Mouse (Mus musculus) ovary, postnatal 10 days (tissue): ENCODE data around the gene Tgm2.
A peak's percentile ranks its signal among the peaks of the same experiment; 100 is the strongest.

ENCODE experiments used
- DNase-seq: peaks from one replicate; pipeline ENCODE4 v3.0.0; 2022; ENCODE audit warnings: low spot score

Gene Tgm2

DNA sequence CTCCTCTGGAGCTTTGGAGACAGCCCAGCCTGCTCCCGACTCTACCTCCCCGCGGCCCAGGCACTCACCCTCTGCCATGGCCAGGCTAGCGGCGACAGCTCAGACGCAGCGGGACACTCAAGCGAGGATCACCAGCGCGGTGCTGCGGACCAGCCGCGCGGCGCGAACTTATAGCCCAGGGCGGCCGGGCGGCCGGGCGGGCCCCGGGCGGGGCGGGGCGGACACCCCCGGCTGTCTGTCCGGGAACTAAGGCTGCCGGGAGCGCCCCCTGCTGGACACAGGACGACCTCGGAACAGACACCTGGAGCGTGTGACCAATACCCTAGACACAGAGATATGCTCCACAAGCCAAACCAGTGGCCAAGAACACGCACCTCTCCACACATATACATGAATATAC lies at the start of gene Tgm2:
Gene Tgm2, minus strand, starts transcription at position 214 of the 400 bp plus-strand sequence.
- DNase-seq, result peak; percentile 91

DNA sequence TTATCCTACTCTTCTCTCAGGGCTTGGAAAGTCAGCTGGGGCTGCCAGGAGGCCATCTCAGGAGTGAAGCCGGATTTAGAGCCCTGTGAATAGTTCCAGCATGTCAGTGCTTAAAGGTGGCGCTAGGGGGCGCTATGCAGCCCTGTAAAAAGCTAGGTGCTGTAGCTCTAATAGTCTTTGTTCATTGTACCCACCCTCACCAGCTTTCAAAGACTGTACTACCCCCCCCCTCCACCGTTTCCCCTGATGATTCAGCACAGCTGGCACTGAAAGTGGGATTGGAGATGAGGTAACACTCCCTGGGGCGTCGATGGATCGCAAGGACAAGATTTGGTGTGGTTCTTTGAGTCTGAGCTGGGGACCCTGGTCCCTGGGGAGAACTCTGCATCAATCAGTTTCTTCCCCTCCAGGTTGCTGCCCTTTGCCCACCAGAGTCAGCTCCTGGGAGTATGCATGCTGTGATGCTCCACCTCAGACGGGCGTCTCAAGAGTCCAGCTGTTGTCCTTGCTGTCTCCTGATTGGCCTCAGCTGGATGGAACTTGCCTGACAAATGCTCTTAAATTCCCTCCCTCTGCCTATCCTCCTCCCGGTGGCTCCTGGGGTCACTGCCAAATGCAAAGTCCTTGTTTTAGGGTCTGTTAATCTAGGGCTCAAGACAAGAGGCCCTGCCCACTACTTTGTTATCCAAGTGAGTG lies 48.9 kb upstream of the Tgm2 start:
- DNase-seq, result no peak

DNA sequence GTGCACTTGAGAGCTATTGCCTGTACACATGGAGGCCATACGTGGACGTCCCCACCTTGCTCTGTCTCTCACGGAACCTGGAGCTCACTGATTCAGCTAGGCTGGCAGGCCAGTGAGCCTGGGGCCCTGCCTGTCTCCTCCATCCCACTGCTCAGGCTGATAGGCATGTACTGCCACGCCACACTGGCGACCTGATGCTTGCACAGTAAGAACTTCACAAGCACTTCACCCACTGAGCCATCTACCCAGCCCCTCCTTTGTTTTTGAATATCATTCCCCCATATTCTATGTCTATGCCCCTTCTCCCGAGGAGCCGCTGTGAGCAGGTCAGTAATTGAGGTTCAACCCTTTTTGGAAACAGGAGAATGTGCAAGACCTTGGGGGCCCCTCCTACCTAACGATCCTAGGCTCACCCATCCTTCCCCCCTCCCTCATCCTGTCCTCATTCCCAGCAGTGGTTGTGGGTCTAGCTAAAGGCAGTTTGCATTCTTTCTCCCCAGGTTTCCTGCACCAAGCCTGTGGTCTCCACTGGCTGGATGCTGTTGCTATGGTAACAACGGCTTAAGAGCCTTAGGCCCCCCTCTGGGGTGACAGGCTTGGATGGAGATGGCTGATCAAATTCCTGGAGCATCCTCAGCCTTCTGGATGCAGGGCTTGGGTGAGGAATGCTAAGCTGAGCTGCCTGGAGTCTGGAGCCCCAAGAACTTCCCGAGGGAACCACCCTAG lies 47.5 kb upstream of the Tgm2 start:
- DNase-seq, result no peak

DNA sequence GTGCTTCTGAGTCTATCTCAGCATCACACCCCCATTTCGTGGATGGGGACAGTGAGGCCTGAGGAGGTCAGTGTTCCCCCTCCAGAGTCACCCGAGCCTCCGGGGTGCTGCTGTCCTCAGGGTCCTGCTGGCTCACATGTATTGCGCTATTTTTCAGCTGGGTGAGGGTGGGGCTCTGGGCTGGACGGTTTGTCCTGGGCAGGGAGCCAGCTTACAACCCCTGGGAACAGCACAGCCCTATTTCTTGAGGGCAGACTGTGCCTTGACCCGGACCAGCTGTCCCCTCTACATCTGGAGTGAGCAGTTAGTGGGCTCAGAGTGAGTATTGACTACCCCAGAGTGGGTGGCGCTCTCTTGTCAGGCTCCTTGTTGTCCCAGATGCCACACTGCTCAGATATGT lies 44.9 kb upstream of the Tgm2 start:
- no peak for DNase-seq

DNA sequence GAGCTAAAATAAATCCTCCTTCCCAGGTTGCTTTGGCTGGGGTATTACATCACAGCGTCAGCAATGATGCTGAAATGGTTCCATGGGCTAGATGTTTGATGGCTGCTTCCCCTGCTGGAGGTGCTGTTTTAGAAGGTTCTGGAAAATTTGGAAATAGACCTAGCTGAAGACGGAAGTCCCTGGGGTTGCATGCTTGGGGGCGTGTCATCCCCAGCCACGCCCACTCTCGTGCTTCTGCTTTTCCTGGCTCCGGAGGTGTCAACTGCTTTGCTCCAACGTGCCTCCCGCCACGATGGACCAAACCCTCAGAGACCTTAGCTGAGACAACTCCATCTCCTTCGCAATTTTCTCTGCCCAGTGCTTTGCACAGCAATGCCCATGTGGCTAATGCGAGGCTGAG lies 43.2 kb upstream of the Tgm2 start:
- DNase-seq, result no peak

DNA sequence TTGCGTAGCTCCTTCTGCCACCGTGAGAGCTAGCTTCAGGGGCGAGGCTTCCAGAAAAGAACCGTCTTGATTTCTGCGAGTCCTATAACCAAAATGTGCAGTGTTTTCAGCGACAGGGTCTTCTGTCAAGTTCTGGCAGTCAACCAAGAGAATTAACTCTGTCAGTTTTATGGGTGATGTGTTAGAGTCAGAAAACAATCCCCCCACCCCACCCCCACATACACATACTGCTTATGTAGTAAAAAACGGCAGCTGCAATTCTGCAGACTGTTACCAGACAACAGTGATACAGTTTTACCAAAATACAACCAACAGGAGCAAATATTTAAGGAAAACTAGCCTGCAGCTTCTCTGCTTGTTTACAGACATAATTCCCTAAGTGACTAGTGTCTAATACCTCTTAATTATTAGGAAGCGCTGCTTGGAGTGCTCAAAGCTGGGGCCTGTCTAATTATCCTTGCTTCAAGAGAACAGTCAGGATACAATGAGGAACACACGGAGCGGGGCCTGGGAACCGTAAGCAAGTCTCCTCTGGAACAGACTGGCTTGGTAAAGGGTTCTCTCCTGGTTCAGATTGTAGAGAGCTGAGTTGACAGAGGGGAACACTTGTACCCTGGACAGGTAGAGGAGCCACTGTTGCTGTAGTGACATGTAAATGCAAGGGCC lies 40.1 kb upstream of the Tgm2 start:
- no peak for DNase-seq

DNA sequence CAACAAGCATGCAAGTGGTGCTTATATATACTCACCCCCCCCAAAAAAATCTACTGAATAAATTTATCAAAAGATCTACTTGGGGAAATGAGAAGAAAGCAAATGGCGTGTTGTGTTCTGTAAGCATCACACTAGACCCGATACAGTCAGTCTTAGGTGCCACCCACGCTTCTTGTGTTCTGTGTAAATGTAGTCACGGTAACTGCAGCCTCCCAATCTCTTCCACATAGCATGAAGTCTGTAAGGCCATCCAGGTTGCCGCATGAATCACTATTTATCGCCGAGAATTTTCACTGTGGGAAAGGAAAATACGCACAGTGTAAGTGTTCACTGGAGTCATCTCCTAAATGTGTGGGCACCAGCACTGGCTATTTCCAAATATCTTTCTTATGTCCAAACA lies 37.0 kb upstream of the Tgm2 start:
- DNase-seq, result no peak

DNA sequence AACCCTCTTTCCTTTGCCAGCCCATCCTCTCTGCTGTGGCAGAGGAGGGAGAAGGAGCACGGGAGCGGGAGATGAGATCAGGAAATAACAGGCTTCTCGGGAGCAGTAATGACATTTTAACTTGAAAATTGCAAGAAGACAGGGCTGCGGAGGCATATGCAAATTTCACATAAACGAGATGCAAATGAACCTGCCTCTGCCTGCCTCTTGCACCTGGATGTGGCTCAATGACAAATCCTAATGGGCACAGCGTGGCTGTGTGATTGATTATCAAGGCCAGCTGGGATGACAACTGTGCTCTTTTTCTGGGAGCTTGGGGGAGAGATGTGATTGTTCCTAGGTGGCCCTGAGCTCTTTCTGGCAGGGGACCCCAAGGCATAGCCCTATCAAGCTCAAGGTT lies 35.7 kb upstream of the Tgm2 start:
- no peak for DNase-seq

DNA sequence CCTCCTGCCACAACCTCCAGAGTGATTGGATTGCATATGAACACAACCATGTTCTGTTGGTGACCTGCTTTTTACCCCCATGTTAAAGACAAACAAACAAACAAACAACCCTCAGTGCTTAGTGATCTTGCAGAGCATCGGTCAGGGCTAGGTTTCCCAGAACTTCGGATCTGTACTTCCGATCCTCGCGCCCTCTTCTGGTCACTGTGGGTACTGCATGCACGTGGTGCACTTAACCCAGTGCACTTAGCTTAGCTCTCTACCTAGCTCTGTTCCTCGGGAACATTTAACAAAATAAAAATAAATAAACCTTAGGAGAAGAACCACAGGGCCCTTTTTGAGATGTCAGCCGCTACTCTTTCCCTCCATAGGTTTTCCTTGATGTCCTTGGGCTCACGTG lies 34.6 kb upstream of the Tgm2 start:
- DNase-seq, result no peak

DNA sequence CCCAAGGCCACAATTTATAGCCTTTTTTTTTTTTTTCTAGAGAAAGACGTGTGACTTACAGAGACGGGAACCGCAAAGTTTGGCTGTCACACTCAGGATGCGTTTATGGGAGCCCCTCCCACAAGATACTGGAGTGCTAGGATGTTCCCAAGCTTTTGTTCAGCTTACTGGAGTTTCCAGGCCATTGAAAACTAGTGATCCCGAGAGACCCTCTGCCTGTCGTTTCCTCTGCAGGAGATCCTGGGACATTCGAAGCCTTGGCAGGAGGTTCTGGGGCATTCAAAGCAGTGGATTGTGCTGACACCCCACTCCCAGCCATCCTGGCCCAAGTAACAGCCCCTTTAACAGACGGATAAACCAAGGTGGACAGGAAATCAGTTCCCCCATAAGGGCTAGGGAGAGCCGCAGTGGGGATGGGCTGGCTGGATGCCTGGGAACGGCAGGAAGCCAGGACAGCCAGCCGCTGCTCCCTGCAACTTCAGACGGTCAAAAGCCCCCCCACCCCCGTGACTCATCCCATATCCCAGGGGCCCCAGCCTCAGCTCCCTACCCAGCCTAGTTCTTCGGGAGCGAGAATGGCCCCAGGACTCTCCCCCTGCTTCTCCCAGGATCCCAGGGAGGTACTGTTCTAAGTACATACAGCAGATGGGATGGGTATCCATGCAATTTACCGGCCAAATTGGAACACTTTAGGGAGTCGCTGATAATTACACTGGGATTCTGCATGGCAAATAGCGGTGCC lies 33.3 kb upstream of the Tgm2 start:
- no peak for DNase-seq

DNA sequence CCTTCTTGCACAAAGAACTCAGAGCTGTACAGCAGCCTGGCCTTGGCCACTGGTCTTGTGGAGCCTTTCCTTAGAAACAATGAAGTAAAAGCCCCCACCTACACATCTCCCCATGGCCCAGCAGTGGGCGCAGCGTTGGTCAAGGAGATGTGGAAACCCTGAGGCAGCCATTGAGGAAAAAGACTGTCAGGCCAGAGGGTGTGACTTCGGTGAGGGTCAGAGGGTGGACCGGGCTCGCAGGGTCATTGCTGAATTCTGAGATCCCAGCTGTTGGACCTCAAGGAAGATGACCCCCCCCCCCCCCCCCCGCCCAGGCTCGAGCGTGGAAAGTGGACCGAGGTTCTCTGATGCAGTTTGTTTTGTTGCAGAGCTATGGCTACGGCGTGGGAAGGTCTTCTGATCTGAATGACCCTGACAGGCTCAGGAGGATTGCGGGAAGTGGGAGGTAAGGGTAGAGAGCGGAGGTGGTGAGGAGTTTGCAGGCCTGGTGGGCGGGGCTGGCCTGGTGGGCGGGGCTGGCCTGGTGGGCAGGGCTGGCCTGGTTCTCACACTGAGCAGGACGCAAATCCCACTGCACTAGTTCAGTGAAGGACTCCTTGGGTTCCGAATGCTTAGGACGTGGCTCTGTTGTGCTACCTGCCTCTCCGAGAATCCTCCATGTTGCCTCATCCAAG lies 32.6 kb upstream of the Tgm2 start:
- DNase-seq, result peak; percentile 56

DNA sequence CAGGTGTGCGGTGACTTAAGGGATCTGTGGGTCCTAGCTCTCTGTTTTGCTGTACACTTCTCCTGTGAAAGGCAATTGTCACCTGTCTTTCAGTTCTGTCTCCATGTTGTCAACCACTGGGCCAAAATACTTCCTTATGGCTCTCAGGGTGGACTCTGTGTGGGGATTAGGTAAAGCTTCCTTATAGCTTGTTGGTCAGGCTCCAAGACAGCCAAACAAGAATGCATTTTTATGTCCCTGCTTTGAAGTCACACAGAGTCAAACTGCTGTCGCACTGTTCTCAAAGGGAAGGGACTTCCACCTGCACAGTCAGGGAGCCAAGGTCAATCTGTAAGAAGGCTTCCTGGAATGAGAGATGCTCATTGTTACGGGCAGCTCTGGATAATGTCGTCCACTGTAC lies 31.9 kb upstream of the Tgm2 start:
- DNase-seq, result no peak

DNA sequence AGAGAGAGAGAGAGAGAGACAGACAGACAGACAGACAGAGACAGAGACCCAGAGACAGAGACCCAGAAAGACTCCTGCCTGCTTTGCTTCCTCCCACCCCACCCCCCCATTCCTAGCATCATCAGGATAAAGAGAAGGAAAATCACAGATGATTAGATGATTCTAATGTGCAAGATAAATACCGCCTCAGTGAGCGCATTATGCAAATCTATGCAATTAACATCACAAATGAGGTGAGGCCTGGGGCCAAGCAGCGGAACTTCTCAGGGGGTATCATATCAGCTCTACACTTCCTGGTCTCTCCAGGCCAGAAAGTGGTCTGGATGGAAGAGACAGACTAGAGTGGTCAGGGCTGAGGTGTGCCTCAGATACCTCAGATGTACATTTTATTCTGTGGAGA lies 31.3 kb upstream of the Tgm2 start:
- no peak for DNase-seq

DNA sequence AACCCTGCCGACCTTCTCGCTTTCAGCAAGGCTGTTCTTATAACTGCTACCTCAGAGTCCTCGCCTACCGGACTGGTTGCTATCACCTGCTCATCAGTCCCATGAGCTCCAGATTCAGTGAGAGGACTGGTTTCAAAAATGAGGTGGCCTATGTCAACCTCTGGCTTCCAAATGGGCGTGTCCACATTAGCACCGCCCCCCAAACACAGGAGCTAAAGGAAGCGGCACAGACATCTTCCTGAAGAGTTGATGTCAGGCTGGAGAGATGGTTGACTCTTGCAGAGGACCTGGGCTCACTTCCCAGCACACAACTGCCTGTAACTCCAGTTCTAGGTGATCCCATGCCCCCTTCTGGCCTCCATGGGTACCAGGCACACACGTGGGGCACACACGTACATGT lies 30.5 kb upstream of the Tgm2 start:
- no peak for DNase-seq

DNA sequence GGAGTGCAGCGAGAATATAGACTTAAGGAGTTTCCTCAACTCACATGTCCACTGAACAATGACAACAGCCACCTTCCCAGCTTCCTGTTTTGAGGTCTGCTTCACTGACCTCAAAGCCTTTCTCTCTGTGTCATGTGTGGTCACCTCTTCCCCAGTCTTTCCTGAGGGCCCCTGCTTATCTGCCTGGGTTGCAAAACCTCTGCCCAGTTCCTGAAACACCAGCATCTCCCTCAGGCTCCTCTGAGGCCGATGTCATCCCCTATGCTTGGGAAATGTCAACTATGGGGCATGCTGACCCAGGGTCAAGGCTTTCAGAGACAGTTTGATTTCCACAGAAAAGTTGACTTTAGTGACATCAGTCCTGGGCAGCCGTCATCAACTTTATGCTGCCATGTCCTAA lies 29.2 kb upstream of the Tgm2 start:
- no peak for DNase-seq

DNA sequence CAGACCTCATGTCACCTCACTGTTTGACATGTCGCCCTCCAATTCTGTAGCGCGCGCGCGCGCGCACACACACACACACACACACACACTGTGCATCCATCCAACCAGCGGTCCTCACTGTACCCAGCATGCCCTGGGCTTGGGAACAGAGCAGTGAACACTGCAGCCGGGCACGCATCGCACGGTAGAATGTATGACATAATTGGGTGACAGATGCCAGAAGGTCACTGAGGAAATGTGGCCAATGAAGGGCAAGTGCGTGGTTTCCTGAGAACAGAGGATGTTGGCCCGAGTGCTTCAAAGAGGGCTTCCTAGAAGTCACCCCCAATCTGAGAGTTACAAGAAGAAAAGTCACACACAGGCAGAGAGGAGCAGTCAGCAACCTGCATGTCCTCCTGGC lies 28.7 kb upstream of the Tgm2 start:
- no peak for DNase-seq

DNA sequence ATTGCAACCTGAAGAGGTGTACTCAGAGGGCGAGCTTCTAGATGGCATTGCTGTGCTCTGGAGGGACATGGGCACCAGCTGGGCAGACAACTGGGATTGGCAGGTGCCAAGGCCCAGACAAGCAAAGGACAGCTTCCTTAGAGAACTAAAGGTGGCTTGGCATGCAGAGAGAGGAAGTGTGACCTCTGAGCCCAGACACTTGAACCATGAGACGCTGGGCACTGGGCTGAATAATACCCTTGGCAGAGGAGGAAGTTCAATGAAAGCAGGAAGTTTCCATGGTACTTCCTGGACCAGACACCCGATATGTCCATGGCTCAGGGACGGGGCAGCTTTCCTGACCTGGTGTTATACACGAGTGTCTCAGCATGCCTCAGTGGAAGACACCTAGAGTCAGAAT lies 28.2 kb upstream of the Tgm2 start:
- no peak for DNase-seq

DNA sequence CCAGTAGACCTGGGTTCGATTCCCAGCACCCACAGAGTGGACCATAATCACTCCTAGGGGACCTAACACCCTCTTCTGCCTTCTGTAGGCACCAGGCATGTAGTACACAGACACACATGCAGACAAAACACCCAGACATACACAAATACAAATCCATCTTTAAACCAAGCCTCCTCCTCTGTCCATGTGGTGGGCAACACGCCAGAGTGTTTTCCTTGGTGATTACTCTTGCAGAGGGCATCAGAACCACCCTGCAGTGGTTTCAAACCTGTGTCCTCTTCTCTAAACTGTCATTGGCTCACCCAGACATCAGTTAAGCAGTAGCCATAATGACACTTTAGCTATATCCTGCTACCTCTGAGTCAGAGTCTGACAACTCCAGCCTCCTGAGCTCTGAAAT lies 24.2 kb upstream of the Tgm2 start:
- no peak for DNase-seq

DNA sequence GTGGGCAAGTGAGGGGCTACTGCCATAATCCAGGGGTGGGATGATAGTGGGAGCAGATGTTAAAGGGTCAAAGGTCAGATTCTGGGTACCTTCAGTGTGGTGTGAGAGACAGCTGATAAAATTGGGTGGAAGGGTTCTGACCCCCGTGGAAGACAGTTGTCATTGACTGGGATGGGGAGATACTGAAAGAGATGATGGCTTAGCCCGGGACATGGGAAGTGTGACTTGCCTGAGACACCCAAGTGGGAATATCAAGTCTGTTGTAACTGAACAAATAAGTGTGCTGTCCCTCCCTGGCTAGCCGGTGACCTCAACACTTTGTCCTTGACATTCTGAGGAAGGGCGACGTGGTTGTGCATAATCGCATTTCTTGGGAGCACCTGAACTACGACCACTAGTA lies 23.5 kb upstream of the Tgm2 start:
- no peak for DNase-seq

DNA sequence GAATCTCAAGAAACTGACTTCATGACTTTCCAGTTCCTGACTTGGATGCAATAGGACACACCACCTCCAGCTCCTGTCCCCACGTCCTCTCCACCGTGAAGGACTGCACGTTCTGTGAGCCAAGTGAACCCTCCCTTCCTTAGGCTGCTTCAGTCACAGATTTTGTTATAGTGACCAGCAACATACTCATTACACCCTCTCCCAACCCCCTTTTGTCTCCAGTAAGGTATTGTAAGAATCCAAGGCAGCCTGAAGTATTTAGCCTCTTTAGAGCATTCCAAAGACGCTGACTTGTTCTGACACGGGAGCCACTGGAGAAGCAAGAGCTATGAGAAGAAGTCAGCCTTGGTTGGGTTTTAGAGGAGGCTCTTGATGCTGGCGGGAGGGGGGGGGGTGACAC lies 23.1 kb upstream of the Tgm2 start:
- DNase-seq, result no peak

DNA sequence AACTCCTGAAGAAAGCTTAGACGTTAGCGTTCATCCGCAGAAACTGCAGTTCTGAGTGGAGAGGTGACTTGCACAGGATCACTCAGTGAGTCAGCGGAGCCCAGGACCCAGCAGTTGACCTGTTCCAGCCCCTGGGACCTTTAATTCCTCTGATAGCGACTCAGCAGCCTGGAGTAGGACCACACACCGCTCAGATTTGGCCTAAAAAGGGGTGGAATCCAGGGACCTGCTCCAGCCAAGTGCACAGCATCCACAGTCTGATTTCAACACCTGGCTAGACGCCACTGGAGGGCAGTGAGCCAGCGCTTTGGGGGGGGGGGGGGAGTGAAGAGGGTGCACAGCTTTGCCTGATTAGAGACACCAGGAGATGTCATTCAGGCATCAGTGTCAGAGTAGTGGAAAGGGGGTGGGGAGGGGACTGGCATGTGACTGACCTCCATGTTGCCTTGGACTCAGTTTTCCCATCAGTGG lies 22.5 kb upstream of the Tgm2 start:
- DNase-seq, result no peak
